Mouse (Mus musculus) forebrain, postnatal 0 days (tissue): ENCODE results near the gene Serpina3m. TPM values are rescaled to one million over a fixed set of nuclear protein-coding genes. Genes with fewer than 3 reads are reported as not detected.

ENCODE experiments used
- ATAC-seq: fragments of 200-750 bp; cut with Nextera tagmentation; 2 replicates; pipeline ENCODE4 v1.8.0; 2017; ENCODE audit warnings: mild to moderate bottlenecking, moderate library complexity
- DNase-seq: peaks from one replicate; pipeline ENCODE4 v3.0.0-alpha.2; 2015
- H3K27ac ChIP-seq: fragments of 300-500 bp; sonication (generic); 2 replicates; pipeline ENCODE4 v1.5.1; 2014; ENCODE audit warnings: low read depth, mild to moderate bottlenecking, antibody characterized with exemption, low read length, moderate library complexity, mixed read lengths
- H3K27me3 ChIP-seq: fragments of 300-500 bp; sonication (generic); 2 replicates; pipeline ENCODE4 v1.6.1; 2014; ENCODE audit warnings: mild to moderate bottlenecking, low read length, mixed read lengths; ENCODE audit not compliant: insufficient read depth
- H3K36me3 ChIP-seq: fragments of 300-500 bp; sonication (generic); 2 replicates; pipeline ENCODE4 v1.6.1; 2014; ENCODE audit warnings: mild to moderate bottlenecking, moderate library complexity; ENCODE audit not compliant: insufficient read depth
- H3K4me1 ChIP-seq: fragments of 300-500 bp; sonication (generic); 2 replicates; pipeline ENCODE4 v1.6.1; 2014; ENCODE audit warnings: antibody characterized with exemption; ENCODE audit not compliant: insufficient read depth
- H3K4me2 ChIP-seq: fragments of 300-500 bp; sonication (generic); 2 replicates; pipeline ENCODE4 v1.6.1; 2014; ENCODE audit warnings: low read depth, mild to moderate bottlenecking, moderate library complexity
- H3K4me3 ChIP-seq: fragments of 300-500 bp; sonication (generic); 2 replicates; pipeline ENCODE4 v1.5.1; 2014; ENCODE audit warnings: low read depth, low read length, mixed read lengths
- H3K9ac ChIP-seq: fragments of 300-500 bp; sonication (generic); 2 replicates; pipeline ENCODE4 v1.6.1; 2014; ENCODE audit warnings: mild to moderate bottlenecking
- H3K9me3 ChIP-seq: fragments of 300-500 bp; sonication (generic); 2 replicates; pipeline ENCODE4 v1.6.1; 2016; ENCODE audit warnings: low read length
- CTCF ChIP-seq: sonication (generic); IDR thresholded peaks from 2 replicates; pipeline ENCODE4 v1.5.1; 2016; ENCODE audit warnings: antibody characterized with exemption, control low read depth, low read depth
- WGBS: fragments of 180-500 bp; shearing (Covaris S2); extraction: QIAGEN DNeasy Blood & Tissue Kit; methylation state at CpG from one replicate; pipeline ENCODE4 v1.1.7; 2014; 5-methylcytosine and 5-hydroxymethylcytosine counted together
- polyA plus RNA-seq: library from polyadenylated mRNA; unstranded; fragments of >200 nt; fragmentation: Nextera tagmentation; extraction: Ambion mirVana; gene quantifications from 2 replicates; pipeline ENCODE4 v1.2.1, GENCODE M21; 2015
- total RNA-seq: library from RNA; depleted of rRNA; stranded (reverse); fragments of >200 nt; gene quantifications from 2 replicates; pipeline ENCODE4 v1.2.3, GENCODE M21; 2014

Gene Serpina3m
- total and polyA plus RNA-seq, 2 experiments from 2014 or later: not detected

GRCm38 (mm10) chr12:104412507-104412906, 74.2 kb downstream of the Serpina3m start:
- Histone ChIP-seq H3K36me3 (no peaks in the 10 kb centered on the region), H3K9ac (no peak overlapping the region), H3K4me3 (no peak overlapping the region), H3K4me2 (no peak overlapping the region), H3K27me3 (no peaks in the 10 kb centered on the region), H3K27ac (no peak overlapping the region), H3K9me3 (no peaks in the 10 kb centered on the region), H3K4me1 (no peaks in the 10 kb centered on the region)
- ATAC-seq (no peak), DNase-seq (no peak)
- TF ChIP-seq CTCF: no peak
- WGBS: 86% methylated on average over 6 of the region's 6 CpGs

DNA sequence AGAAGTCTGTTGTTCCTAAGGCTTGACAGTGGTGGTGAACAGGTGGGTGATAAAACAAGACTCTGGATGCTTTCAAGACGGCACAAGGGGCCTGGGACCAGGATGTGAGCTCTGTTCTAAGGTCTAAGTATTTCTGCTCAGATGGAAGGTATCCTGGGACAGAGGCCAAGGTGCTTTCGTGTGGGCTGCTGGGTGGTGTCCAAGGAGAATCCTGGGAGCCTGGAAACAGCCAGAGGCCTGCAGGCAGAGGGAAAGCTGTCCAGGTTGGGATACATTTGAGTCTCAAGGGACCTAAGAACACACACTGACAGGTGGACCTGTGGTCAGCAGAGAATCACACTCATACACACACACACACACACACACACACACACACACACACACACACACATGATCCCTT, 76.3 kb downstream of the Serpina3m start:
- TF ChIP-seq CTCF: no peak
- 52% methylated on average over 2 of the region's 2 CpGs for WGBS
- Histone ChIP-seq H3K4me3 (no peak overlapping the region), H3K27me3 (no peaks in the 10 kb centered on the region), H3K4me2 (no peak overlapping the region), H3K4me1 (peaks cover 5% of the 10 kb centered on the region; the same call in 1 of the 2 replicates), H3K36me3 (no peaks in the 10 kb centered on the region), H3K9me3 (no peaks in the 10 kb centered on the region), H3K9ac (no peak overlapping the region), H3K27ac (no peak overlapping the region)
- ATAC-seq (no peak), DNase-seq (no peak)

- DNase-seq (peak; percentile 56), ATAC-seq (peak; percentile 78)
- 45% methylated on average over 6 of the region's 6 CpGs for WGBS
- H3K4me1 ChIP-seq: peaks cover 5% of the 10 kb centered on the region; the same call in 1 of the 2 replicates
- H3K27ac ChIP-seq: no peak overlapping the region
- H3K9me3 ChIP-seq: no peaks in the 10 kb centered on the region
- TF ChIP-seq CTCF: no peak
- H3K4me3 ChIP-seq: no peak overlapping the region
- no peak overlapping the region for H3K9ac ChIP-seq
- no peaks in the 10 kb centered on the region for H3K36me3 ChIP-seq
- no peaks in the 10 kb centered on the region for H3K27me3 ChIP-seq
- no peak overlapping the region for H3K4me2 ChIP-seq
These were observed 77.5 kb downstream of the Serpina3m start for GRCm38 (mm10) chr12:104415625-104416315.

- peak; percentile 93 for DNase-seq
These were observed 80.3 kb downstream of the Serpina3m start for GRCm38 (mm10) chr12:104418340-104419135.

DNA sequence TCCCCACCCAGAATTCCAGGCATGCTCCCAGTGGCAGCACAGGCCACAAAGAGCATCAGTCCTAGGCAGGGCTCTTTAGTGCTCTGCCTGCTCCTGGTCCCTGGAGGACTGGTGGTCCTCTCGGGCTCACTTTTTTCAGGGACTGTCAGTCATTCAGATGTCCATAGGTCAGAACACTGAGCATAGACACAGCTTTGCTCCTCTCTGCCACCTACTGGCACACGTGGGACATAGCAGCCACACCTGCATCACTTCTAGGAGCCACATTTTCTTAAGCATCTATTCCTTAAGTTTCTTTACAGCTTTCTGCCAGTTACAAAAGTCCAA, 80.8 kb downstream of the Serpina3m start:
- no peaks in the 10 kb centered on the region for H3K36me3 ChIP-seq
- H3K27ac ChIP-seq: peak overlapping the region; percentile 35; the same call in 1 of the 2 replicates

More at GRCm38 (mm10) chr12:104418340-104419135, 80.3 kb downstream of the Serpina3m start:
- WGBS: 14% methylated on average over 17 of the region's 17 CpGs
- peak overlapping the region; percentile 49 for H3K4me2 ChIP-seq
- TF ChIP-seq CTCF: peak; percentile 90
- H3K9ac ChIP-seq: peak overlapping the region; percentile 31; the same call in 1 of the 2 replicates
- no peaks in the 10 kb centered on the region for H3K27me3 ChIP-seq
- H3K4me3 ChIP-seq: peak overlapping the region; percentile 28
- peak; percentile 89 for ATAC-seq
- H3K36me3 ChIP-seq: no peaks in the 10 kb centered on the region
- H3K9me3 ChIP-seq: no peaks in the 10 kb centered on the region
- H3K27ac ChIP-seq: peak overlapping the region; percentile 35; the same call in 1 of the 2 replicates
- H3K4me1 ChIP-seq: peaks cover 5% of the 10 kb centered on the region; the same call in 1 of the 2 replicates

GRCm38 (mm10) chr12:104422615-104423392, 84.5 kb downstream of the Serpina3m start:
- H3K9me3 ChIP-seq: no peaks in the 10 kb centered on the region
- TF ChIP-seq CTCF: no peak
- WGBS: 66% methylated on average over 11 of the region's 11 CpGs
- H3K9ac ChIP-seq: no peak overlapping the region
- no peak; the same call in 1 of the 2 replicates for ATAC-seq
- no peaks in the 10 kb centered on the region for H3K36me3 ChIP-seq
- no peak for DNase-seq
- peaks cover 5% of the 10 kb centered on the region; the same call in 1 of the 2 replicates for H3K4me1 ChIP-seq
- no peak overlapping the region for H3K27ac ChIP-seq
- H3K4me2 ChIP-seq: no peak overlapping the region
- H3K4me3 ChIP-seq: no peak overlapping the region
- no peaks in the 10 kb centered on the region for H3K27me3 ChIP-seq

More for the DNA sequence above, 80.8 kb downstream of the Serpina3m start:
- WGBS: 14% methylated on average over 2 of the region's 2 CpGs
- no peaks in the 10 kb centered on the region for H3K27me3 ChIP-seq
- ATAC-seq (peak; percentile 33; the same call in 1 of the 2 replicates), DNase-seq (peak; percentile 47)
- H3K4me3 ChIP-seq: no peak overlapping the region
- peaks cover 5% of the 10 kb centered on the region; the same call in 1 of the 2 replicates for H3K4me1 ChIP-seq
- TF ChIP-seq CTCF: peak; percentile 77
- H3K9ac ChIP-seq: 0 out of 2 replicates have a peak overlapping the region, but pooled peaks have one; percentile 22
- H3K9me3 ChIP-seq: no peaks in the 10 kb centered on the region
- 0 out of 2 replicates have a peak overlapping the region, but pooled peaks have one; percentile 49 for H3K4me2 ChIP-seq
